Mouse (Mus musculus) heart, postnatal 0 days (tissue): Measurements from ENCODE around the gene Reln. TPM values are rescaled to one million over a fixed set of nuclear protein-coding genes. Genes with fewer than 3 reads are reported as not detected.

Source experiments
- ATAC-seq: fragments of 200-750 bp; cut with Nextera tagmentation; 2 replicates; pipeline ENCODE4 v1.8.0; 2017; ENCODE audit warnings: low read depth, moderate number of reproducible peaks, moderate library complexity; ENCODE audit not compliant: insufficient read depth
- DNase-seq: peaks from one replicate; pipeline ENCODE4 v3.0.0-alpha.2; 2016; ENCODE audit warnings: low spot score
- H3K27ac ChIP-seq: fragments of 300-500 bp; sonication (generic); 2 replicates; pipeline ENCODE4 v1.5.1; 2014; ENCODE audit warnings: low read depth, mild to moderate bottlenecking
- H3K27me3 ChIP-seq: fragments of 300-500 bp; sonication (generic); 2 replicates; pipeline ENCODE4 v1.6.1; 2014; ENCODE audit warnings: low read length, mixed read lengths; ENCODE audit not compliant: control insufficient read depth, insufficient read depth
- H3K36me3 ChIP-seq: fragments of 300-500 bp; sonication (generic); replicated peaks from 2 replicates; pipeline ENCODE4 v1.6.1; 2014; ENCODE audit warnings: low read length, mixed read lengths; ENCODE audit not compliant: control insufficient read depth, insufficient read depth
- H3K4me1 ChIP-seq: fragments of 300-500 bp; sonication (generic); 2 replicates; pipeline ENCODE4 v1.6.1; 2014; ENCODE audit warnings: antibody characterized with exemption; ENCODE audit not compliant: control insufficient read depth, insufficient read depth
- H3K4me2 ChIP-seq: fragments of 300-500 bp; sonication (generic); 2 replicates; pipeline ENCODE4 v1.6.1; 2014; ENCODE audit warnings: low read depth, mild to moderate bottlenecking, low read length, moderate library complexity
- H3K4me3 ChIP-seq: fragments of 300-500 bp; sonication (generic); 2 replicates; pipeline ENCODE4 v1.5.1; 2014; ENCODE audit warnings: low read depth, low read length
- H3K9ac ChIP-seq: fragments of 300-500 bp; sonication (generic); replicated peaks from 2 replicates; pipeline ENCODE4 v1.6.1; 2014; ENCODE audit warnings: low read depth, low read length, mixed read lengths
- H3K9me3 ChIP-seq: fragments of 300-500 bp; sonication (generic); replicated peaks from 2 replicates; pipeline ENCODE4 v1.6.1; 2016; ENCODE audit warnings: low read length; ENCODE audit not compliant: control insufficient read depth
- CTCF ChIP-seq: IDR thresholded peaks from 2 replicates; pipeline ENCODE4 v1.5.1; 2016; ENCODE audit warnings: antibody characterized with exemption, control low read depth, low read depth
- EP300 ChIP-seq: IDR thresholded peaks from 2 replicates; pipeline ENCODE4 v1.6.1; 2016; ENCODE audit warnings: antibody characterized with exemption, low read depth
- WGBS: fragments of 180-500 bp; shearing (Covaris S2); extraction: QIAGEN DNeasy Blood & Tissue Kit; methylation state at CpG from one replicate; pipeline ENCODE4 v1.1.7; 2014; 5-methylcytosine and 5-hydroxymethylcytosine counted together
- polyA plus RNA-seq: library from polyadenylated mRNA; unstranded; fragments of >200 nt; fragmentation: Nextera tagmentation; extraction: Ambion mirVana; gene quantifications from 2 replicates; pipeline ENCODE4 v1.2.1, GENCODE M21; 2015
- total RNA-seq: library from RNA; depleted of rRNA; stranded (reverse); fragments of >200 nt; gene quantifications from 2 replicates; pipeline ENCODE4 v1.2.3, GENCODE M21; 2014; ENCODE audit warnings: low replicate concordance

Reln gene
- total and polyA plus RNA-seq, 2 experiments from 2014 or later: 1.00 to 14.4 TPM

DNA sequence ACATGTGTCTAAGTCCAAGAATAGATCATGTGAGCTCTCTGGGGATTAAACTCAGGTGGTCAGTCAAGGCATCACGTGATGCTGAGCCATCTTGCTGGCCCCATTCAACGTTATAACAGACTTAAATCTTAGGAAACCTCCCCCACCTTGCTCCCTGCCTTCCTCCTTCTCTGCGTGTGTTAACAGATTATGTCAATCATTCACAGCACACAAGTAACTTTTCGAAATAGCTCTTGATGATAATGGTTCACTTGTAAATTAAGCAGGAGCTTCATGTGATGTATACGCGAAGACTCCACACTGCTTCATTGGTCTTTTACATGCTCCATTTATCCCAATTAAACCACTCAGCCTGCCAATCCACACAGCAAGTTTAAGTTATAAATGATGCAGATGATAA is 271.9 kb downstream of the Reln start:
- no peak overlapping the region for H3K27ac ChIP-seq
- DNase-seq (no peak), ATAC-seq (no peak)
- 71% methylated on average over 6 of the region's 6 CpGs for WGBS
- TF ChIP-seq EP300 (no peak), CTCF (no peak)
- no peaks in the 10 kb centered on the region for H3K27me3 ChIP-seq
- H3K4me2 ChIP-seq: no peak overlapping the region
- no peaks in the 10 kb centered on the region for H3K9me3 ChIP-seq
- no peaks in the 10 kb centered on the region for H3K36me3 ChIP-seq
- H3K4me3 ChIP-seq: no peak overlapping the region
- H3K4me1 ChIP-seq: no peaks in the 10 kb centered on the region
- H3K9ac ChIP-seq: no peak overlapping the region

DNA sequence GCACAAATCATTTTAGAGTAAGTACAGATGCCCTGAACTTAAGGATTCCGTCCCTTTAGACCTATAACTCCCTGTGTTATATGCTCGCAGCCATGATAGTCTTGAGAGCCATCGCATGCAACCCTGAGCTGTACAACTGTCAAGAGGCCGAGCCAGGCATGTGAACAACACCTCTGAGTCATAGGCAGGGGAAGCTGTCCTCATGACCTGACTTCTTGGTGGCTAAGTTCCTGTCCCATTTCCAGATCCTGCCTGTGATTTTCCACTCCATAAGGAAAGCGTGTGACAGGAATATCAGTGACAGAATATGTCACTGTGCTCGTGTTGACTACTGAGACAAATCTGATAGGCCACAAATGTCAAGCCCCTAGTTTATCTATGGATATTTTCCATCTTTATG is 285.3 kb downstream of the Reln start:
- Histone ChIP-seq H3K9me3 (no peaks in the 10 kb centered on the region), H3K4me1 (no peaks in the 10 kb centered on the region), H3K36me3 (no peaks in the 10 kb centered on the region), H3K4me2 (no peak overlapping the region), H3K27me3 (no peaks in the 10 kb centered on the region), H3K27ac (no peak overlapping the region), H3K9ac (no peak overlapping the region), H3K4me3 (no peak overlapping the region)
- DNase-seq (no peak), ATAC-seq (no peak)
- 58% methylated on average over 6 of the region's 6 CpGs for WGBS
- TF ChIP-seq EP300 (no peak), CTCF (no peak)

DNA sequence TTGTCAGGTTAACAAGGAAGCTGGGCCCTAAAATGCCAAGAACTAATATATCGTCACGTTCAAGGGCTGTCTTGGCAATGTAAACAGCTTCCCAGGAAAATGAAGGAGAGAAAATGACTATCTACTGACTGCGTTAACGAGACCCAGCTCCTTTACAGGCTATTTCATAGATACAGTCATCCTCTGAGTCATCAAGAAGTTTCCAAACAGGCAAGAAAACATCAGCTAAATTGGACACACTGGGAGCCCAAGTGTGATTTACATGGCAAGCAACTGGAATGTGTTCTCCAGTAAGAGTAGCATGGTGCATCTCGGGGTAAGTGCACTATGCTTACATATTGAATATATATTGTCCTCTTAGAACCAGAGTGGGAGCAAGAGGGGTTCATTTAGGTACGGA is 302.7 kb downstream of the Reln start:
- no peaks in the 10 kb centered on the region for H3K36me3 ChIP-seq
- WGBS: 76% methylated on average over 6 of the region's 6 CpGs
- H3K9ac ChIP-seq: no peak overlapping the region
- ATAC-seq: no peak
- DNase-seq: no peak
- H3K27ac ChIP-seq: no peak overlapping the region
- TF ChIP-seq EP300 (no peak), CTCF (no peak)
- H3K4me1 ChIP-seq: no peaks in the 10 kb centered on the region
- H3K4me3 ChIP-seq: no peak overlapping the region
- H3K27me3 ChIP-seq: no peaks in the 10 kb centered on the region
- H3K9me3 ChIP-seq: no peaks in the 10 kb centered on the region
- H3K4me2 ChIP-seq: no peak overlapping the region

DNA sequence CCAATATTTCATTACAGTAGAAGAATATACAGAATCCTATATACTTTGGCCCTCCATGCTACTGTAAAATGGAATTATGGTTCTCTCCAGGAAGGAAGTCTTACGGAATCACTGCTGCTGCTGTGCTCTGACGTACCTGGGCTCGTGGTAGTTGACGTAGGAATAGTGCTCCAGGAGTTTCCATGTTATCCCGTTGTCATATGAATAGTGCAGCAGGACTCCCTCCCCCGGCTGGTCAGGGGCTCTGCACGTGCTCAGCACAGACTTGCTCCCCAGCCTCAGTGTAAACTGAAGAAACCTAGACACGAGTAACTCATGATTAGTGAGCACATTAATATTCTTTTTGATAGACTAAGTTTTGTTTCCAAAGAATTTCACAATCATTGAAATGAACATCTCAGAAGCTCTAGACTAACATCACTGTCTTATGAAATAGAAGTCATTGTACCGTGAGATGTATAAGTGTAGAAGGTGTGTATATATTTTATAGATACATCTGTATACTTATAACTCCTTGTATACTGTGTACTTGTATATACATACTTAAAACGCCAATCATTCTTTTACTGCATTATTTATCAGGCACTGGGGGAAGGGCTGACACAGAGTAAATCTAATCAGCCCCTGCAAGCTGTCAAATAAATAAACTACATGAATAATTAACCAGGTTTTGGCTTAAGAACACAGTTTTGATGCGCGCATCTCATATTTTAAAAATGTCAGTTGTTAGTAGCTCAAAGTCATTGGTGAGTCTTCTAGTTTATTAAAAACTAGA is 304.9 kb downstream of the Reln start:
- Histone ChIP-seq H3K4me3 (no peak overlapping the region), H3K36me3 (no peaks in the 10 kb centered on the region), H3K9ac (no peak overlapping the region), H3K27ac (no peak overlapping the region), H3K4me2 (no peak overlapping the region), H3K4me1 (no peaks in the 10 kb centered on the region), H3K27me3 (no peaks in the 10 kb centered on the region), H3K9me3 (no peaks in the 10 kb centered on the region)
- 80% methylated on average over 12 of the region's 12 CpGs for WGBS
- ATAC-seq: no peak
- no peak for DNase-seq
- TF ChIP-seq CTCF (no peak), EP300 (no peak)

DNA sequence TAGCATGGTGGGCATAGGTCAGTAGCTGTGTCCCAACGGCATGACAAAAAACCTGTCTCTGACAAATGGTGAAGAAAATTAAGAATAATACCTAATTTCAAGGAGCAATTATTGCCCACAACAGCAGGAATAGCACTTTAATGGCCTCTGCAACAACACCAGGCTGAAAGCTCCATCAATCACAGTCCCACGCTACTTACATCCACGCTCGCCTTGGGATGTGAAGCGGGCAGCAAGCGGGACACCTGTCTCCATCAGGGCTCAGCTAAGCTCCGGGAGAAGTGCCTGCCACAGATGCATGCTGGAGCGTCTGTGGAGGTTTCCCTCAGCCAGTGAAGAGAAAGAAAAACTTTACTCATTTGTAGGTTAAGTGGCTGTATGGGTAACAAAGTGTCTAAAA is 309.3 kb downstream of the Reln start:
- Histone ChIP-seq H3K4me2 (no peak overlapping the region), H3K9me3 (no peaks in the 10 kb centered on the region), H3K27ac (no peak overlapping the region), H3K9ac (no peak overlapping the region), H3K27me3 (no peaks in the 10 kb centered on the region), H3K36me3 (no peaks in the 10 kb centered on the region), H3K4me3 (no peak overlapping the region), H3K4me1 (no peaks in the 10 kb centered on the region)
- DNase-seq: no peak
- no peak for ATAC-seq
- no peak for TF ChIP-seq EP300
- TF ChIP-seq CTCF: no peak
- WGBS: 86% methylated on average over 8 of the region's 8 CpGs

DNA sequence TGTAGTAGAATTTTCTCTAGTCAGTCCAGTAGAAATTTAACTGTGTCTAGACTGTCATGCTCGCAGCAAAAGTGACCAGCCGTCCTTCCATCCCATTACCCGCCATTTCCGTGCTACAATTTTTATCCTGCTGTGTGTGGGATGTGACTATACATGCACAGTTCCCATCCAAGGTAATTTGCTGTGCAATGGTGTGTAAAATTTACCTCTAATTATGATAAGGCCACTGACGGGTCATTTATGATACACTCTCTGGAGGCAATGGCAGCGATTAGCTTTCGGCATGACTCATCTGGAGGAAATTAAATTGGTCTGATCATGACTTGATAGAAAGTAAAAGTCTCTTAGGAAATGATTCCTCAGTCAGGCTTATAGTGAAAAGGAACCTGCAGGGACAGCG is 311.5 kb downstream of the Reln start:
- no peak overlapping the region for H3K4me2 ChIP-seq
- ATAC-seq (no peak), DNase-seq (no peak)
- no peaks in the 10 kb centered on the region for H3K27me3 ChIP-seq
- no peak overlapping the region for H3K9ac ChIP-seq
- no peaks in the 10 kb centered on the region for H3K9me3 ChIP-seq
- H3K36me3 ChIP-seq: no peaks in the 10 kb centered on the region
- no peaks in the 10 kb centered on the region for H3K4me1 ChIP-seq
- no peak overlapping the region for H3K4me3 ChIP-seq
- no peak overlapping the region for H3K27ac ChIP-seq
- 84% methylated on average over 8 of the region's 8 CpGs for WGBS
- TF ChIP-seq EP300 (no peak), CTCF (no peak)
